Mouse (Mus musculus) bone marrow macrophage, adult 2 months (primary cell): ENCODE measurements around the gene Abcd2. TPM values are rescaled to one million over a fixed set of nuclear protein-coding genes. Genes with fewer than 3 reads are reported as not detected.

ENCODE experiments used
- H3K27ac ChIP-seq: 2 replicates; pipeline ENCODE4 v1.5.1; 2012; ENCODE audit warnings: low read depth, low read length; ENCODE audit not compliant: insufficient read depth
- H3K4me1 ChIP-seq: 2 replicates; pipeline ENCODE4 v1.6.1; 2012; ENCODE audit warnings: low read length; ENCODE audit not compliant: control insufficient read depth, insufficient read depth
- H3K4me3 ChIP-seq: 2 replicates; pipeline ENCODE4 v1.5.1; 2012; ENCODE audit warnings: mild to moderate bottlenecking, low read length, moderate library complexity; ENCODE audit not compliant: insufficient read depth
- CTCF ChIP-seq: IDR thresholded peaks from 2 replicates; pipeline ENCODE4 v1.5.1; 2012; ENCODE audit warnings: low read depth, mild to moderate bottlenecking, low read length, moderate library complexity
- POLR2A ChIP-seq: IDR thresholded peaks from 2 replicates; pipeline ENCODE4 v1.6.1; 2012; ENCODE audit warnings: mild to moderate bottlenecking, low read depth, low read length, borderline replicate concordance
- polyA plus RNA-seq: library from polyadenylated mRNA; stranded (reverse); fragments of >200 nt; gene quantifications from 2 replicates; pipeline ENCODE4 v1.2.4, GENCODE M21; 2012; ENCODE audit not compliant: missing spikeins, insufficient read depth, insufficient read length

Gene Abcd2
- polyA plus RNA-seq, 1 experiment: 20.8 TPM

DNA sequence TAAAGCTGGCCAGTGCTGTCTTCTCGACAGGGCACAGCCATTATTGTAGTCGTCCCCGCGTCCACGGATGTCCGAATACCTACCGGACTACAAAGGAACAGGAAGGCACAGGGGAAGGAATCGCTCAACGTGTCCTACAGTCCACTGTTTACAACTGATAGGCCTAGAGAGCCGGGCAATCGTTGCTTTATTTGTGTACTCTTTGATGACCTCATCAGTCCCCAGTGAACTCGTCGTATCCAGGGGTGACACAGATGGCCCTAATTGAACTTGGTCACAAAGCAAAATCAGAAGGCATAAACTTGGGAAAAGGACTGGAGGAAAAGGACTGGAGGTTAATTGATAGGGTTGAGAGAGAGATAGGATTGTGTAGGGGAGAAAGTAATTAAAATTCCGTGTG, 87.8 kb downstream of the Abcd2 start:
- Histone ChIP-seq H3K27ac (no peak overlapping the region), H3K4me3 (no peak overlapping the region), H3K4me1 (peaks cover 3% of the 10 kb centered on the region; the same call in 1 of the 2 replicates)
- no peak for TF ChIP-seq POLR2A
- TF ChIP-seq CTCF: no peak

DNA sequence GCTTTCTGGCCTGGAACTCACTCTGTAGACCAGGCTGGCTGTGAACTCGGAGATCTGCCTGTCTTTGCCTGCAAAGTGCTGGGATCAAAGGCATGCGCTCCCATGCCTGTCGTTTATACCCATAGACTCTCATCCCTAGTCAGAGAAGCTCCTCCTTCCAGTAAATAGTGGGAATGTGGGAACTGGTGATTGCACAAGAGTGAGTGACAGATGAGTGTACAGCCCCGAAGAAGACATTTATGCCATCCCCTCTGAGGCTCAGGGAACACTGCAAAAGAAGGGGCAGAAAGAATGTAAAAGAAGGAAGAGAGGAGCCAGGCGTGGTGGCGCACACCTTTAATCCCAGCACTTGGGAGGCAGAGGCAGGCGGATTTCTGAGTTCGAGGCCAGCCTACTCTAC, 88.3 kb downstream of the Abcd2 start:
- Histone ChIP-seq H3K27ac (no peak overlapping the region), H3K4me1 (peaks cover 3% of the 10 kb centered on the region; the same call in 1 of the 2 replicates), H3K4me3 (no peak overlapping the region)
- TF ChIP-seq POLR2A (no peak), CTCF (no peak)

DNA sequence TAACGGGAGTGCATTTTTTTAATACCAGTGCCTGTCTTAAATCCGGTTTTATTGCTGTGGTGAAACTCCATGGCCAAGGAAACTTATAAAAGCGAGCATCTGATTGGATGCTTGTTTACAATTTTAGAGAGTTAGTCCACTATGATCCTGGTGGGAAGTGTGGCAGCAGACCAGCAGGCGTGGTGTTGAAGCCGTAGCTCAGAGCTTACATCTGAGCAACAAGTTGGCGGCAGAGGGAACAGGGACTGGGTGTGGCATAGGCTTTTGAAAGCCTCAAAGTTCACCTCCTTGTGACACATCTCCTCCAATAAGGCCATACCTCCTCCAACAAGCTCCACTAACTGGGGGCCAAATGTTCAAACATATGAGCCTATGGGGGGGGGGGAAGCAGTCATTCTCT, 95.0 kb downstream of the Abcd2 start:
- H3K27ac ChIP-seq: no peak overlapping the region
- no peak overlapping the region for H3K4me3 ChIP-seq
- no peaks in the 10 kb centered on the region for H3K4me1 ChIP-seq
- no peak for TF ChIP-seq POLR2A
- TF ChIP-seq CTCF: no peak

Other genes with a start within 250 kb of the Abcd2 start
- gene Kif21a, start 141.9 kb downstream of the Abcd2 start, polyA plus RNA-seq: 0.41 TPM in 1 of 2 replicates, not detected in the other
- gene CN725425, start 7.7 kb upstream of the Abcd2 start, polyA plus RNA-seq: not detected in 2 replicates